Mouse (Mus musculus): Measurements from ENCODE around the gene Atp1b1. TPM values are rescaled to one million over a fixed set of nuclear protein-coding genes. Genes with fewer than 3 reads are reported as not detected.
A peak's percentile ranks its signal among the peaks of the same experiment; 100 is the strongest.

Atp1b1 gene
- polyA plus RNA-seq, 1 experiment from 2014 or later = 20.3 TPM

DNA sequence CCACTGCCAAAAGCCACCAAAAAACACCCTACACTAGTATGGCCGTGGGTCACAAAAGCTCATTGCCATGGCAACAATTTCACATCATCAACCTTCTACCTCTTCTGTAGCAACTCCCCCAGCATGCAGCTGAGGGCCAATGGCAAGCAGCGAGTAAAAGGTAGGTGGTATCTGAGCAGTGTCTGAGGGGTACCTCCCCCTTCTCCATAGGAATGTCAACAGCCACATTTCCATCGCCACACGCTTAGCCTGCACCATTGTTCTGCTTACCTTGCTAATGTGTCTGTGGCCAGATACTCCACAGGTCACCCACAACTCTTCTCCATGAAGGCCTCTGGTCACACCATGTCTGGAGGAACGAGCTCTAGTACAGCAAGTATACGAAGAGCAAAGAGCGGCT is 15.2 kb upstream of the Atp1b1 start:
- H3K4me1 ChIP-seq (ENCODE audit: control insufficient read depth, low read depth, low read length) = no peaks in the 10 kb centered on the region

GRCm38 (mm10) chr1:164471632-164472031 is 13.5 kb upstream of the Atp1b1 start:
- Histone ChIP-seq H3K27ac (ENCODE audit: low read length) (no peak overlapping the region), H3K4me1 (ENCODE audit: control insufficient read depth, low read depth, low read length) (no peaks in the 10 kb centered on the region)
- no peak for ATAC-seq (ENCODE audit: low read depth)

More for the DNA sequence above, 15.2 kb upstream of the Atp1b1 start:
- WGBS (ENCODE audit: insufficient replicate concordance) = 76% methylated on average over 7 of the region's 7 CpGs
- no peaks in the 10 kb centered on the region for H3K27me3 ChIP-seq (ENCODE audit: control insufficient read depth, insufficient read depth, low read depth, low read length)
- no peak overlapping the region for H3K4me2 ChIP-seq (ENCODE audit: low read depth, low read length)
- H3K27ac ChIP-seq (ENCODE audit: low read length) = no peak overlapping the region
- H3K36me3 ChIP-seq (ENCODE audit: control insufficient read depth, insufficient read depth) = no peaks in the 10 kb centered on the region
- no peak overlapping the region for H3K4me3 ChIP-seq (ENCODE audit: low read depth, low read length)
- H3K9me3 ChIP-seq (replicated peaks; ENCODE audit: control insufficient read depth, low read length) = no peaks in the 10 kb centered on the region
- ATAC-seq (ENCODE audit: low read depth) = no peak
- H3K9ac ChIP-seq (ENCODE audit: low read depth, low read length) = no peak overlapping the region

DNA sequence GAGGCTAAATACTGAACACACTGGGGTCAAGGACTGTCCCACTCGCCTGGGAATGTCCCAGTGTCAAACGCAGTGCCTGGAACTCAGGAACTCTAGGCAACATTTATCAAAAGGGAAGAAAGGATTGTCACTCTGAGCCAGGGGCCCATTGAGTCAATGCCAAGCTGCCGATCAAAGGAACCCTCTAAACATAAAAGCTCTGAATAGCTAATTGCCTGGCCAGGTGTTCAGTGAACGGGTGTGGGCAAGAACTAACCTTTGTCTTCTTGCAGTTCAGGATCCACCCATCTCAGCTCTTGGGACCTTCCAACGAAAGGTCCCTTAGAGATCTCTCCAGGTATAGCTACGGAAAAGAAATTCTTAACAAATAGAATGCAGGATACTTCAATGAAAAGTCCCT is 12.8 kb upstream of the Atp1b1 start:
- Histone ChIP-seq H3K4me1 (ENCODE audit: control insufficient read depth, low read depth, low read length) (no peaks in the 10 kb centered on the region), H3K4me3 (ENCODE audit: low read depth, low read length) (no peak overlapping the region), H3K36me3 (ENCODE audit: control insufficient read depth, insufficient read depth) (no peaks in the 10 kb centered on the region), H3K9me3 (replicated peaks; ENCODE audit: control insufficient read depth, low read length) (no peaks in the 10 kb centered on the region), H3K27ac (ENCODE audit: low read length) (no peak overlapping the region), H3K27me3 (ENCODE audit: control insufficient read depth, insufficient read depth, low read depth, low read length) (no peaks in the 10 kb centered on the region), H3K9ac (ENCODE audit: low read depth, low read length) (no peak overlapping the region), H3K4me2 (ENCODE audit: low read depth, low read length) (no peak overlapping the region)
- ATAC-seq (ENCODE audit: low read depth) = no peak
- WGBS (ENCODE audit: insufficient replicate concordance) = 51% methylated on average over 6 of the region's 6 CpGs

More at GRCm38 (mm10) chr1:164471632-164472031, 13.5 kb upstream of the Atp1b1 start:
- H3K27me3 ChIP-seq (ENCODE audit: control insufficient read depth, insufficient read depth, low read depth, low read length) = no peaks in the 10 kb centered on the region
- no peak overlapping the region for H3K4me3 ChIP-seq (ENCODE audit: low read depth, low read length)
- H3K9me3 ChIP-seq (replicated peaks; ENCODE audit: control insufficient read depth, low read length) = no peaks in the 10 kb centered on the region
- no peak overlapping the region for H3K9ac ChIP-seq (ENCODE audit: low read depth, low read length)
- no peak overlapping the region for H3K4me2 ChIP-seq (ENCODE audit: low read depth, low read length)
- H3K36me3 ChIP-seq (ENCODE audit: control insufficient read depth, insufficient read depth) = no peaks in the 10 kb centered on the region
- WGBS (ENCODE audit: insufficient replicate concordance) = 74% methylated on average over 5 of the region's 5 CpGs

DNA sequence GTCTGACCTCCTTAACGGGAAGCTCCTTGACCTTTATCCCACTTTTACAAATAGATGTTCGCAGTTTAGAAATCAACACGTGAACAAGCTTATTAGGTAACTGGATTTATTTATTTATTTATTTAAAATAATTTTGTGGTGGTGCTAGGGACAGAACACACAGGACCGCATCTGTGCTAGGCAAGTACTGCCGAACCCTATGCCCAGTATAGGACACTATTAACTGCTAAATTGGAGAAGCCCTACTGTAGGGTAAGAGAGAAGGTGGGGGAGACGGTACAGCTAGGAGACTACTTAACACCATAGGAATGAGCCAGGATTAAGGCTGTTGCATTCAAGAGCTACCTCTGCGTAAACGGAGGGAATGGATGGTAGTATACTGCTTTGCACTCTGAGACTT is 10.2 kb upstream of the Atp1b1 start:
- WGBS (ENCODE audit: insufficient replicate concordance) = 65% methylated on average over 8 of the region's 8 CpGs
- H3K4me1 ChIP-seq (ENCODE audit: control insufficient read depth, low read depth, low read length) = no peaks in the 10 kb centered on the region
- H3K4me3 ChIP-seq (ENCODE audit: low read depth, low read length) = no peak overlapping the region
- no peak overlapping the region for H3K9ac ChIP-seq (ENCODE audit: low read depth, low read length)
- no peak overlapping the region for H3K4me2 ChIP-seq (ENCODE audit: low read depth, low read length)
- no peaks in the 10 kb centered on the region for H3K36me3 ChIP-seq (ENCODE audit: control insufficient read depth, insufficient read depth)
- no peak for ATAC-seq (ENCODE audit: low read depth)
- H3K27me3 ChIP-seq (ENCODE audit: control insufficient read depth, insufficient read depth, low read depth, low read length) = no peaks in the 10 kb centered on the region
- H3K9me3 ChIP-seq (replicated peaks; ENCODE audit: control insufficient read depth, low read length) = no peaks in the 10 kb centered on the region
- no peak overlapping the region for H3K27ac ChIP-seq (ENCODE audit: low read length)

DNA sequence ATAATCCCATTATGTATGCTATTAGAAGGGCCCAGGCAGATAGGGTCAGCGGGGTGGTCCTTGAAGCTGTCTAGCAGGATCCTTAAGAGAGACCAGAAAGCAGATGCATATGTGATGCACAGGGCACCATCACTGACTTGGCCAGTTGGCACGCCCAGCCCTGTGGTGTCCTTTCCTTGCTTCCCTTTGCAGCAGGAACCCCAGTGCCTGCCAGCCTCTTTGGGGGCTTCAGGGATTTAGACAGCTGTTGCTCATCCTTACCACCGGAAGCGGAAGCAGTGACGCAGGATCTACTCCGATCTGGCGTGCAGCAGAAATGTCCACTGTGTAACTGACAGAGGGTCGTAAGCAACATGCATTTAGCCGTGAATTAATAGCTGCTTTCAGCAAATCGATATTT is 9.3 kb upstream of the Atp1b1 start:
- Histone ChIP-seq H3K4me1 (ENCODE audit: control insufficient read depth, low read depth, low read length) (no peaks in the 10 kb centered on the region), H3K4me3 (ENCODE audit: low read depth, low read length) (no peak overlapping the region), H3K27ac (ENCODE audit: low read length) (no peak overlapping the region), H3K9me3 (replicated peaks; ENCODE audit: control insufficient read depth, low read length) (no peaks in the 10 kb centered on the region), H3K4me2 (ENCODE audit: low read depth, low read length) (no peak overlapping the region), H3K36me3 (ENCODE audit: control insufficient read depth, insufficient read depth) (no peaks in the 10 kb centered on the region), H3K9ac (ENCODE audit: low read depth, low read length) (no peak overlapping the region), H3K27me3 (ENCODE audit: control insufficient read depth, insufficient read depth, low read depth, low read length) (no peaks in the 10 kb centered on the region)
- ATAC-seq (ENCODE audit: low read depth) = no peak
- WGBS (ENCODE audit: insufficient replicate concordance) = 73% methylated on average over 10 of the region's 10 CpGs

GRCm38 (mm10) chr1:164461726-164462125 is 3.6 kb upstream of the Atp1b1 start:
- H3K27ac ChIP-seq (ENCODE audit: low read length) = no peak overlapping the region
- no peak for ATAC-seq (ENCODE audit: low read depth)
- no peak overlapping the region for H3K4me2 ChIP-seq (ENCODE audit: low read depth, low read length)
- H3K4me1 ChIP-seq (ENCODE audit: control insufficient read depth, low read depth, low read length) = no peaks in the 10 kb centered on the region; the same call in 1 of the 2 replicates
- no peak overlapping the region for H3K4me3 ChIP-seq (ENCODE audit: low read depth, low read length)
- no peaks in the 10 kb centered on the region for H3K9me3 ChIP-seq (replicated peaks; ENCODE audit: control insufficient read depth, low read length)
- no peak overlapping the region for H3K9ac ChIP-seq (ENCODE audit: low read depth, low read length)
- no peaks in the 10 kb centered on the region for H3K36me3 ChIP-seq (ENCODE audit: control insufficient read depth, insufficient read depth)
- 38% methylated on average over 10 of the region's 10 CpGs for whole genome bisulfite sequencing (ENCODE audit: insufficient replicate concordance)
- peaks cover 30% of the 10 kb centered on the region for H3K27me3 ChIP-seq (ENCODE audit: control insufficient read depth, insufficient read depth, low read depth, low read length)

- Histone ChIP-seq H3K36me3 (ENCODE audit: control insufficient read depth, insufficient read depth) (no peaks in the 10 kb centered on the region), H3K27ac (ENCODE audit: low read length) (no peak overlapping the region), H3K4me3 (ENCODE audit: low read depth, low read length) (no peak overlapping the region), H3K9ac (ENCODE audit: low read depth, low read length) (no peak overlapping the region), H3K9me3 (replicated peaks; ENCODE audit: control insufficient read depth, low read length) (no peaks in the 10 kb centered on the region), H3K27me3 (ENCODE audit: control insufficient read depth, insufficient read depth, low read depth, low read length) (peaks cover 37% of the 10 kb centered on the region), H3K4me2 (ENCODE audit: low read depth, low read length) (no peak overlapping the region), H3K4me1 (ENCODE audit: control insufficient read depth, low read depth, low read length) (no peaks in the 10 kb centered on the region; the same call in 1 of the 2 replicates)
- no peak for ATAC-seq (ENCODE audit: low read depth)
- WGBS (ENCODE audit: insufficient replicate concordance) = 57% methylated on average over 13 of the region's 13 CpGs
Observed at GRCm38 (mm10) chr1:164460921-164461697, 3.0 kb upstream of the Atp1b1 start.

- no peaks in the 10 kb centered on the region for H3K36me3 ChIP-seq (ENCODE audit: control insufficient read depth, insufficient read depth)
- H3K27ac ChIP-seq (ENCODE audit: low read length) = peak overlapping the region; percentile 76
- H3K9ac ChIP-seq (ENCODE audit: low read depth, low read length) = peak overlapping the region; percentile 22; the same call in 1 of the 2 replicates
- no peaks in the 10 kb centered on the region for H3K9me3 ChIP-seq (replicated peaks; ENCODE audit: control insufficient read depth, low read length)
- no peaks in the 10 kb centered on the region; the same call in 1 of the 2 replicates for H3K4me1 ChIP-seq (ENCODE audit: control insufficient read depth, low read depth, low read length)
- peaks cover 46% of the 10 kb centered on the region for H3K27me3 ChIP-seq (ENCODE audit: control insufficient read depth, insufficient read depth, low read depth, low read length)
- H3K4me3 ChIP-seq (ENCODE audit: low read depth, low read length) = peak overlapping the region; percentile 58
- WGBS (ENCODE audit: insufficient replicate concordance) = 25% methylated on average over 12 of the region's 12 CpGs
- ATAC-seq (ENCODE audit: low read depth) = no peak
- H3K4me2 ChIP-seq (ENCODE audit: low read depth, low read length) = peak overlapping the region; percentile 58
Observed at GRCm38 (mm10) chr1:164459127-164459905, 1.2 kb upstream of the Atp1b1 start.

DNA sequence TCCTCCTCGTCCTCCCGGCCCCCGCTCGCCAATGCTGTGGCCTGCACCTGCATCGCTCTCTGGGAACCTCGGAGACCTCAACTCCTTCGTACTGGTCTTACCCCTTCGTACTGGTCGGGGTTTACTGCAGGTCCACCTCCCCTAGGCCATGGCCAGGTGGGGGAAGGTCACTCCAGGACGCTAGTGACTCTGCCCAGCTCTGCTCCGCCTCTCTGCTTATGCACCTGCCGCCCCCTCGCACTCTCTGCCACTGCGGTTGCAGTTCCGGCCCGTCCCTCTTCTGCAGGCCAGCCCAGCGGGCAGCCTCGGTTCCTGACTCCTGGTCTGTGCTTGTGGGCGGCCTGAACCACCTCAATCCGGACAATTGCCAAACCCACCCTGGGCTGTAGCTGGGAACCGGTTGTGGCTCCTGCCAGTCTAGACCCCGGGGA is 481 bp upstream of the Atp1b1 start:
- Histone ChIP-seq H3K4me3 (ENCODE audit: low read depth, low read length) (peak overlapping the region; percentile 58), H3K9me3 (replicated peaks; ENCODE audit: control insufficient read depth, low read length) (no peaks in the 10 kb centered on the region), H3K9ac (ENCODE audit: low read depth, low read length) (peak overlapping the region; percentile 43), H3K27me3 (ENCODE audit: control insufficient read depth, insufficient read depth, low read depth, low read length) (peaks cover 46% of the 10 kb centered on the region), H3K4me2 (ENCODE audit: low read depth, low read length) (peak overlapping the region; percentile 58), H3K36me3 (ENCODE audit: control insufficient read depth, insufficient read depth) (no peaks in the 10 kb centered on the region), H3K27ac (ENCODE audit: low read length) (peak overlapping the region; percentile 76), H3K4me1 (ENCODE audit: control insufficient read depth, low read depth, low read length) (no peaks in the 10 kb centered on the region; the same call in 1 of the 2 replicates)
- 1% methylated on average over 22 of the region's 22 CpGs for whole genome bisulfite sequencing (ENCODE audit: insufficient replicate concordance)
- ATAC-seq (ENCODE audit: low read depth) = peak; percentile 78
